Mouse (Mus musculus) myocyte (in vitro differentiated cells): ENCODE results near the gene Ero1lb. TPM values are rescaled to one million over a fixed set of nuclear protein-coding genes. Genes with fewer than 3 reads are reported as not detected.
A peak's percentile ranks its signal among the peaks of the same experiment; 100 is the strongest.
"Not testable (repeated sequence)": the region's sequence is repeated elsewhere in the genome, so short reads cannot be mapped to it uniquely, and the experiment has no call there.

Experiments
- H3K27me3 ChIP-seq: one replicate; pipeline ENCODE4 v1.6.1; 2011; ENCODE audit not compliant: control insufficient read depth, insufficient read depth, insufficient read length
- H3K36me3 ChIP-seq: one replicate; pipeline ENCODE4 v1.6.1; 2011; ENCODE audit not compliant: control insufficient read depth, insufficient read depth
- H3K4me2 ChIP-seq: one replicate; pipeline ENCODE4 v1.6.1; 2011; ENCODE audit warnings: low read depth, control low read depth
- H3K4me3 ChIP-seq: one replicate; pipeline ENCODE4 v1.5.1; 2011; ENCODE audit warnings: mild to moderate bottlenecking, control low read depth, moderate library complexity
- H3K79me2 ChIP-seq: one replicate; pipeline ENCODE4 v1.6.1; 2011; ENCODE audit not compliant: control insufficient read depth, insufficient read depth
- H3ac ChIP-seq: one replicate; pipeline ENCODE4 v1.6.1; 2011; ENCODE audit not compliant: control insufficient read depth, insufficient read length
- CEBPB ChIP-seq: IDR thresholded peaks from 2 replicates; pipeline ENCODE4 v1.6.1; 2011; ENCODE audit warnings: mild to moderate bottlenecking, moderate library complexity; ENCODE audit not compliant: poor library complexity, insufficient read depth, severe bottlenecking
- E2F4 ChIP-seq: IDR thresholded peaks from one replicate; pipeline ENCODE4 v1.6.1; 2011; ENCODE audit warnings: mild to moderate bottlenecking, control low read depth, moderate library complexity; ENCODE audit not compliant: insufficient read depth
- MAX ChIP-seq: IDR thresholded peaks from one replicate; pipeline ENCODE4 v1.6.1; 2011; ENCODE audit warnings: low read depth, mild to moderate bottlenecking, control low read depth
- MYOD1 ChIP-seq, 3 experiments: IDR thresholded peaks; one replicate each; pipeline ENCODE4 v1.6.1; 2011; ENCODE audit warnings: control low read depth in 2 of 3, low read depth in 2 of 3, mild to moderate bottlenecking in 2 of 3, moderate library complexity in 1 of 3; ENCODE audit not compliant: insufficient read length in 2 of 3, control insufficient read depth in 1 of 3
- MYOG ChIP-seq, 3 experiments: IDR thresholded peaks; one replicate each; pipeline ENCODE4 v1.6.1; 2011; ENCODE audit warnings: control low read depth in 2 of 3, low read depth in 2 of 3, mild to moderate bottlenecking in 2 of 3; ENCODE audit not compliant: insufficient read length in 2 of 3, control insufficient read depth in 1 of 3, insufficient read depth in 1 of 3
- POLR2A ChIP-seq: IDR thresholded peaks from one replicate; pipeline ENCODE4 v1.6.1; 2011; ENCODE audit warnings: low read depth, mild to moderate bottlenecking, control low read depth, moderate library complexity; ENCODE audit not compliant: insufficient read length
- POLR2AphosphoS2 ChIP-seq: IDR thresholded peaks from one replicate; pipeline ENCODE4 v1.6.1; 2011; ENCODE audit warnings: low read depth, control low read depth; ENCODE audit not compliant: insufficient read length
- REST ChIP-seq: IDR thresholded peaks from one replicate; pipeline ENCODE4 v1.6.1; 2011; ENCODE audit warnings: mild to moderate bottlenecking, control low read depth, moderate library complexity; ENCODE audit not compliant: insufficient read depth, insufficient read length
- SRF ChIP-seq: IDR thresholded peaks from one replicate; pipeline ENCODE4 v1.6.1; 2011; ENCODE audit warnings: low read depth; ENCODE audit not compliant: control insufficient read depth, insufficient read length
- TCF12 ChIP-seq: IDR thresholded peaks from one replicate; pipeline ENCODE4 v1.6.1; 2011; ENCODE audit warnings: mild to moderate bottlenecking, control low read depth; ENCODE audit not compliant: poor library complexity, insufficient read depth, severe bottlenecking
- TCF3 ChIP-seq: IDR thresholded peaks from one replicate; pipeline ENCODE4 v1.6.1; 2011; ENCODE audit warnings: low read depth, control low read depth; ENCODE audit not compliant: insufficient read length
- USF1 ChIP-seq: IDR thresholded peaks from one replicate; pipeline ENCODE4 v1.6.1; 2011; ENCODE audit warnings: low read depth, mild to moderate bottlenecking, control low read depth, moderate library complexity
- polyA plus RNA-seq: library from polyadenylated mRNA; unstranded; fragments of >200 nt; fragmentation: generic; extraction: Trizol; gene quantifications from one replicate; pipeline ENCODE4 v1.2.1, GENCODE M21; 2012; ENCODE audit warnings: missing spikeins

Gene Ero1lb
- polyA plus RNA-seq, 1 experiment, result 1.4 TPM

- H3K4me2 ChIP-seq, result no peak overlapping the region
- TF ChIP-seq SRF (no peak), CEBPB (no peak), MYOD1 (IDR thresholded peaks at IDR 0.05; ENCODE audit: control insufficient read depth in 1 of 3, insufficient read length in 2 of 3, low read depth in 2 of 3) (no peak), REST (no peak), MAX (no peak), POLR2AphosphoS2 (no peak)
- H3K27me3 ChIP-seq, result no peaks in the 10 kb centered on the region
Observed at GRCm38 (mm10) chr13:12569741-12570140, 4.1 kb downstream of the Ero1lb start.

GRCm38 (mm10) chr13:12574979-12575536, 9.4 kb downstream of the Ero1lb start:
- H3K36me3 ChIP-seq, result no peaks in the 10 kb centered on the region
- no peak overlapping the region for H3ac ChIP-seq
- H3K79me2 ChIP-seq, result no peaks in the 10 kb centered on the region
- no peak for TF ChIP-seq TCF12
- TF ChIP-seq MYOG (IDR thresholded peaks at IDR 0.05; ENCODE audit: control insufficient read depth in 1 of 3, insufficient read depth in 1 of 3, insufficient read length in 2 of 3, low read depth in 2 of 3), result no peak
- TF ChIP-seq REST, result no peak
- peak overlapping the region; percentile 42 for H3K4me2 ChIP-seq
- H3K4me3 ChIP-seq, result no peak overlapping the region
- no peaks in the 10 kb centered on the region for H3K27me3 ChIP-seq

More at GRCm38 (mm10) chr13:12569741-12570140, 4.1 kb downstream of the Ero1lb start:
- no peak overlapping the region for H3K4me3 ChIP-seq
- no peaks in the 10 kb centered on the region for H3K79me2 ChIP-seq
- H3ac ChIP-seq, result no peak overlapping the region
- H3K36me3 ChIP-seq, result no peaks in the 10 kb centered on the region

- no peak overlapping the region for H3ac ChIP-seq
- no peaks in the 10 kb centered on the region for H3K36me3 ChIP-seq
- H3K4me2 ChIP-seq, result no peak overlapping the region
- no peaks in the 10 kb centered on the region for H3K79me2 ChIP-seq
- no peak for TF ChIP-seq TCF3
- TF ChIP-seq MYOD1 (IDR thresholded peaks at IDR 0.05; ENCODE audit: control insufficient read depth in 1 of 3, insufficient read length in 2 of 3, low read depth in 2 of 3), result no peak
- TF ChIP-seq REST, result no peak
- TF ChIP-seq CEBPB, result no peak
- no peak for TF ChIP-seq SRF
- no peak for TF ChIP-seq TCF12
- no peak for TF ChIP-seq MYOG (IDR thresholded peaks at IDR 0.05; ENCODE audit: control insufficient read depth in 1 of 3, insufficient read depth in 1 of 3, insufficient read length in 2 of 3, low read depth in 2 of 3)
- TF ChIP-seq POLR2A, result no peak
- TF ChIP-seq E2F4, result no peak
- no peak for TF ChIP-seq USF1
- TF ChIP-seq POLR2AphosphoS2, result no peak
- TF ChIP-seq MAX, result no peak
- no peaks in the 10 kb centered on the region for H3K27me3 ChIP-seq
- H3K4me3 ChIP-seq, result no peak overlapping the region
Observed at GRCm38 (mm10) chr13:12578145-12578544, 12.5 kb downstream of the Ero1lb start.

- Histone ChIP-seq H3K79me2 (no peaks in the 10 kb centered on the region), H3K36me3 (no peaks in the 10 kb centered on the region), H3ac (no peak overlapping the region), H3K4me3 (no peak overlapping the region), H3K4me2 (no peak overlapping the region), H3K27me3 (no peaks in the 10 kb centered on the region)
- no peak for TF ChIP-seq MAX
- no peak for TF ChIP-seq TCF3
- no peak for TF ChIP-seq SRF
- no peak for TF ChIP-seq POLR2AphosphoS2
Observed at GRCm38 (mm10) chr13:12589003-12589402, 23.3 kb downstream of the Ero1lb start.

DNA sequence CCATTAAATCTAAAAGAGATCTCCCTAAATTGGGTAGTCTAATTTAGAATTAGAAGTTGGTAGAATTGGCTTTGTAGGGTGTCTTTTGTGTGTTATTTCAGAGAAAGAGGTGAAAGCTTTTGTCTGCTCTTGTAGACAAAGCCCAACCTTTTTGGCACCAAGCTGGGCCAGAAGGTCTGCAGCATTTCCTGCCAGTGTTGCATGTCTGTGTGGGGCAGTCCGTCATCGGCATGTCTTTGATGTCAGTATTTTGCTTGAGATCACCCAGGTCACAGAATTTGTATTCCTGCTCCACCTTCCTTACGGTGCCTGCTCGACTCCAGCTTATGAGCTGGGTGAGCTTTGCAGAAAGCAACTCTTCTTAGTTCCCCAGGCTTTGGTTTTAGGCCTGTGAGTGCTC, 31.4 kb downstream of the Ero1lb start:
- H3K27me3 ChIP-seq, H3ac ChIP-seq, H3K4me3 ChIP-seq, H3K36me3 ChIP-seq, H3K4me2 ChIP-seq, H3K79me2 ChIP-seq: not testable (repeated sequence)

DNA sequence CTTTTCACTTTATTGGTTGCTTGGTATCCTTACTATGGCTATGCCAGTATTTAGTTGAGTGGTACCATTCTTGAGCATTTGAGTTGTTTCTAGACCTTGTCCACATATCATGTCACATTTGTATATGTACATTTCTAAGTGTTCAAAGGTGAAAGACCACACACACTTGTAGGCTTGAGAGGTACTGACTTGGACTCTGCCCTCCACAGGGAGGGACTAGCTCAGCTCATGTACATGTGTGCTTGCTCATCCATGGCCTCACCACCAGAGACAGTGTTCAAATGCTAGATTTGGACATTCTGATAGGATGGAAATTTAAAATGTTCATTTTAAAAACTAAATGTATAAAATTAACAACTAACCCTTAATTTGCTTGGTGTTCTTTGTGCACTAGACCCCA, 44.5 kb downstream of the Ero1lb start:
- H3K36me3 ChIP-seq, H3K4me3 ChIP-seq, H3K4me2 ChIP-seq, H3K27me3 ChIP-seq, H3K79me2 ChIP-seq, H3ac ChIP-seq: not testable (repeated sequence)

GRCm38 (mm10) chr13:12614026-12614425, 48.4 kb downstream of the Ero1lb start:
- H3K4me3 ChIP-seq, H3K4me2 ChIP-seq, H3K27me3 ChIP-seq, H3K36me3 ChIP-seq, H3ac ChIP-seq, H3K79me2 ChIP-seq: not testable (repeated sequence)

GRCm38 (mm10) chr13:12614591-12614990, 48.9 kb downstream of the Ero1lb start:
- H3ac ChIP-seq, H3K79me2 ChIP-seq, H3K4me2 ChIP-seq: not testable (repeated sequence)

DNA sequence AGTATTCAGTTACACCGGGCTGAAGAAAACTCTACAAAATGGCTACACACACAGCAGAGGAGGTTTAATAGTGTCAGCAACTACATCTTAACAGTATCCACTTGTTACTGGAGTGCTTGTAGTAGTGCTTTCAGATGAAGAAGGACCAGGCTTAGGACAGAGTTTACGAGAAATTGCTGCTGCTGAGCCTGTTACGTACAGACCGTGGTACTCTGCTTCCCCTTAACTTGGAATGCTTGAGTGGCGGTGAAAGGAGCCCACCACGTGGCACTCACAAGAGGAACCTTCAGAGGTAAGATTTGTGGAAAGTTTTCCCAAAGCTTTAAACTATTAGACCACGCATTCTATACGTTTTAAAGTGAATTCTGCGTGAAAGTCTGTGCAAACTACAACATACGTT, 49.3 kb downstream of the Ero1lb start:
- H3K36me3 ChIP-seq, H3K79me2 ChIP-seq, H3K27me3 ChIP-seq, H3K4me2 ChIP-seq, H3K4me3 ChIP-seq, H3ac ChIP-seq: not testable (repeated sequence)

More at GRCm38 (mm10) chr13:12614591-12614990, 48.9 kb downstream of the Ero1lb start:
- not testable (repeated sequence) for H3K4me3 ChIP-seq, H3K36me3 ChIP-seq, H3K27me3 ChIP-seq

DNA sequence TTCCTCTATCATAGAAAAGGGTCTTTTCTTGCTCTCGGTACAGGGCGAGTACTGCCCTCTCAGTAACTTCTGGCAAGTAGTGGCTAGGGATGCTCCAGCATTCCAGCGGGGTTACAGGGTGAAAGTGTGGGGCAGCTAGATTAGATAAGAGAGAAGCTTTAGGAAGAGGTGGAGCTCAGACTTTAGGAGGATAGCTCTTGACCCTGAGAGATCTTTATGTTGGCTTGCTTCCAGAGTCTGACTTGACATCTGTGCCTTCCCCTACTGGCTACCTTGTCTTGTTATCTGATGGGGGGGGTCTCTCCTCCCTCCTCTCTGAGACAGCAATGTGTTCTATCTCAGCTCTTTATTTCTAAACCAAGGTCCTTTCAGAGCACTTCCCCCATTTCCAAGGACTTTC, 50.8 kb downstream of the Ero1lb start:
- H3K79me2 ChIP-seq, H3K4me2 ChIP-seq, H3K27me3 ChIP-seq, H3K36me3 ChIP-seq, H3ac ChIP-seq, H3K4me3 ChIP-seq: not testable (repeated sequence)
